17 mouse cellular contexts compared by ENCODE assay signal in genomic region chr2:152086451-152086850, GRCm38 (mm10). TPM values are rescaled to one million over a fixed set of nuclear protein-coding genes. Genes with fewer than 3 reads are reported as not detected.
DNase-seq lines count a peak whose midpoint lies in the region; ATAC-seq and TF ChIP-seq lines count a peak whose summit lies in the region.
"Had no signal": no experiment of that assay in that cellular context is flagged by ENCODE, and none has a peak within 500 bp of the region (broad histone marks: within the 10 kb centered on the region; RNA-seq: fewer than 3 reads in every experiment).

No protein-coding gene starts in this region.

- 0 out of 2 replicates have a peak overlapping the region, but pooled peaks have one; percentile 33 for H3K9ac ChIP-seq in forebrain, embryonic 16.5 days (replicated peaks; ENCODE audit: low read depth, low read length)
- H3K9ac ChIP-seq in midbrain, embryonic 12.5 days (replicated peaks): peak overlapping the region; percentile 39
- H3K9ac ChIP-seq: limb, embryonic 12.5 days; liver, embryonic 15.5 days had no signal

- intact Hi-C loops in heart, postnatal 36 days (cut with DNase I): loop anchor here (5.0 kb wide), 2 partner anchors 59 to 281 kb away; no protein-coding TSS in a partner anchor

- no peaks in the 10 kb centered on the region for H3K9me3 ChIP-seq in forebrain, embryonic 16.5 days (ENCODE audit: control insufficient read depth, low read length)
- no peaks in the 10 kb centered on the region for H3K9me3 ChIP-seq in midbrain, embryonic 12.5 days
- H3K9me3 ChIP-seq: limb, embryonic 12.5 days; liver, embryonic 15.5 days had no signal

- no peak overlapping the region for H3K4me3 ChIP-seq in layer of hippocampus, adult 2 months
- peak overlapping the region; percentile 17 for H3K4me3 ChIP-seq in forebrain, embryonic 16.5 days (replicated peaks; ENCODE audit: low read length)
- peak overlapping the region; percentile 6; the same call in 1 of the 2 replicates for H3K4me3 ChIP-seq in midbrain, embryonic 12.5 days
- H3K4me3 ChIP-seq in olfactory bulb, adult 2 months (ENCODE audit: insufficient read depth, low read depth, low read length): no peak overlapping the region
- H3K4me3 ChIP-seq: limb, embryonic 12.5 days; liver, embryonic 15.5 days had no signal

- H3K36me3 ChIP-seq in forebrain, embryonic 16.5 days (ENCODE audit: control insufficient read depth, insufficient read depth): peaks cover 3% of the 10 kb centered on the region; the same call in 1 of the 2 replicates
- H3K36me3 ChIP-seq in midbrain, embryonic 12.5 days: peaks cover 10% of the 10 kb centered on the region
- H3K36me3 ChIP-seq: limb, embryonic 12.5 days; liver, embryonic 15.5 days had no signal

- peak overlapping the region; percentile 82 for H3K27ac ChIP-seq in layer of hippocampus, adult 2 months
- no peak overlapping the region for H3K27ac ChIP-seq in forebrain, embryonic 16.5 days (ENCODE audit: low read length)
- H3K27ac ChIP-seq in midbrain, embryonic 12.5 days (replicated peaks): peak overlapping the region; percentile 11; the same call in 1 of the 2 replicates
- peak overlapping the region; percentile 79 for H3K27ac ChIP-seq in olfactory bulb, adult 2 months (ENCODE audit: insufficient read depth, low read depth, low read length)
- H3K27ac ChIP-seq: limb, embryonic 12.5 days; liver, embryonic 15.5 days; stomach, postnatal 0 days had no signal

- H3K27me3 ChIP-seq in forebrain, embryonic 16.5 days (replicated peaks; ENCODE audit: control insufficient read depth, insufficient read depth, low read length): no peaks in the 10 kb centered on the region
- peaks cover 34% of the 10 kb centered on the region for H3K27me3 ChIP-seq in midbrain, embryonic 12.5 days

- no peak for DNase-seq in layer of hippocampus, adult 2 months (ENCODE audit: low spot score in 2 of 2)
- no peak for DNase-seq in layer of hippocampus, adult 9-11 months
- DNase-seq in heart, postnatal 36 days: no peak
- DNase-seq in urinary bladder, postnatal 4 days (ENCODE audit: low spot score in 2 of 2): no peak
- DNase-seq: adrenal gland, postnatal 25 days; heart, adult 11 months; kidney, postnatal 25 days; layer of hippocampus, postnatal 36 days had no signal

- H3K4me1 ChIP-seq in forebrain, embryonic 16.5 days (replicated peaks; ENCODE audit: control insufficient read depth, insufficient read depth, low read length): peaks cover 68% of the 10 kb centered on the region
- H3K4me1 ChIP-seq in midbrain, embryonic 12.5 days: peaks cover 63% of the 10 kb centered on the region
- H3K4me1 ChIP-seq in olfactory bulb, adult 2 months (ENCODE audit: control insufficient read depth, insufficient read depth, low read length): peaks cover 56% of the 10 kb centered on the region

- no peak for TF ChIP-seq POLR2A in olfactory bulb, adult 2 months (IDR thresholded peaks at IDR 0.05; ENCODE audit: insufficient read depth, low read depth, low read length)

- peak overlapping the region; percentile 39 for H3K4me2 ChIP-seq in forebrain, embryonic 16.5 days (ENCODE audit: low read length)
- H3K4me2 ChIP-seq in midbrain, embryonic 12.5 days (replicated peaks): peak overlapping the region; percentile 75
- H3K4me2 ChIP-seq: limb, embryonic 12.5 days; liver, embryonic 15.5 days had no signal

- TF ChIP-seq CTCF in layer of hippocampus, adult 2 months (conservative IDR thresholded peaks at IDR 0.05): peak; percentile 52
- TF ChIP-seq CTCF in olfactory bulb, adult 2 months (IDR thresholded peaks at IDR 0.05; ENCODE audit: insufficient read depth, low read depth, low read length): no peak

- no peak for ATAC-seq in forebrain, embryonic 16.5 days
- no peak for ATAC-seq in midbrain, embryonic 12.5 days (ENCODE audit: low FRiP score, low read depth)
- ATAC-seq: intestine, embryonic 16.5 days had no signal

- 66% methylated on average over 6 of the region's 6 CpGs for WGBS in forebrain, embryonic 16.5 days
- WGBS in midbrain, embryonic 12.5 days: 62% methylated on average over 6 of the region's 6 CpGs
- WGBS in olfactory bulb, adult 2 months: 59% methylated on average over 6 of the region's 6 CpGs

RNA-seq across cellular contexts. Expression of gene Scrt2, which starts 5.1 kb away (rescaled TPM):
- total RNA-seq in layer of hippocampus, adult 2 months (2021): 10 to 100 TPM; 24.4 to 25.4 TPM
- polyA plus RNA-seq in forebrain, embryonic 16.5 days (2015; fragmentation: Nextera tagmentation; extraction: Ambion mirVana): 16.9 and 17.2 TPM in 2 replicates
- polyA plus RNA-seq in midbrain, embryonic 12.5 days (2016; fragmentation: Nextera tagmentation; extraction: Ambion mirVana): 15.3 and 17.1 TPM in 2 replicates
- not detected in 2 replicates for polyA plus RNA-seq in olfactory bulb, adult 2 months (2012; ENCODE audit: insufficient read depth, insufficient read length, low replicate concordance, missing spikeins)
- not detected for total RNA-seq in heart, postnatal 36 days (2021)
- polyA plus RNA-seq: heart, embryonic 16.5 days; intestine, embryonic 16.5 days; limb, embryonic 12.5 days; liver, embryonic 15.5 days; spleen, adult 2 months; stomach, postnatal 0 days had no signal

RNA-seq across cellular contexts. Expression of gene Srxn1, which starts 18.9 kb away (rescaled TPM):
- total RNA-seq in layer of hippocampus, adult 2 months (2021): 10 to 100 TPM; 76.0 to 80.6 TPM
- 11.4 and 13.6 TPM in 2 replicates for polyA plus RNA-seq in forebrain, embryonic 16.5 days (2015; fragmentation: Nextera tagmentation; extraction: Ambion mirVana)
- 14.3 and 15.2 TPM in 2 replicates for polyA plus RNA-seq in midbrain, embryonic 12.5 days (2016; fragmentation: Nextera tagmentation; extraction: Ambion mirVana)
- not detected in 2 replicates for polyA plus RNA-seq in olfactory bulb, adult 2 months (2012; ENCODE audit: insufficient read depth, insufficient read length, low replicate concordance, missing spikeins)
- total RNA-seq in heart, postnatal 36 days (2021): 10 to 100 TPM; 16.6 to 21.6 TPM

RNA-seq across cellular contexts. Expression of gene Tcf15, which starts 56.9 kb away (rescaled TPM):
- total RNA-seq in layer of hippocampus, adult 2 months (2021): 1 to 10 TPM; 2.7 to 5.1 TPM
- 1.3 and 1.5 TPM in 2 replicates for polyA plus RNA-seq in forebrain, embryonic 16.5 days (2015; fragmentation: Nextera tagmentation; extraction: Ambion mirVana)
- polyA plus RNA-seq in midbrain, embryonic 12.5 days (2016; fragmentation: Nextera tagmentation; extraction: Ambion mirVana): 3.4 and 3.8 TPM in 2 replicates
- polyA plus RNA-seq in olfactory bulb, adult 2 months (2012; ENCODE audit: insufficient read depth, insufficient read length, low replicate concordance, missing spikeins): not detected in 2 replicates
- total RNA-seq in heart, postnatal 36 days (2021): 10 to 100 TPM; 39.7 to 50.1 TPM

Comparison
In these comparisons a context has a peak if more than half of its experiments do, and no peak if none do; other contexts are left out.
1. H3K4me3 ChIP-seq: peak in forebrain, embryonic 16.5 days (single experiment) and midbrain, embryonic 12.5 days (single experiment); none in layer of hippocampus, adult 2 months (single experiment) and olfactory bulb, adult 2 months (single experiment).
2. RNA of gene Scrt2, which starts 5.1 kb away (polyA plus RNA-seq): 16.9 to 17.2 TPM in forebrain, embryonic 16.5 days and 15.3 to 17.1 TPM in midbrain, embryonic 12.5 days; not detected in olfactory bulb, adult 2 months; every median in the first group is over 10 times any median in the second.